Mouse (Mus musculus): ENCODE results near the gene Olfr703. TPM values are rescaled to one million over a fixed set of nuclear protein-coding genes. Genes with fewer than 3 reads are reported as not detected.

Gene Olfr703
- total RNA-seq (2015; ENCODE audit: low replicate concordance) (not detected in 2 replicates), total RNA-seq (2017; ENCODE audit: low replicate concordance) (not detected in 2 replicates)

DNA sequence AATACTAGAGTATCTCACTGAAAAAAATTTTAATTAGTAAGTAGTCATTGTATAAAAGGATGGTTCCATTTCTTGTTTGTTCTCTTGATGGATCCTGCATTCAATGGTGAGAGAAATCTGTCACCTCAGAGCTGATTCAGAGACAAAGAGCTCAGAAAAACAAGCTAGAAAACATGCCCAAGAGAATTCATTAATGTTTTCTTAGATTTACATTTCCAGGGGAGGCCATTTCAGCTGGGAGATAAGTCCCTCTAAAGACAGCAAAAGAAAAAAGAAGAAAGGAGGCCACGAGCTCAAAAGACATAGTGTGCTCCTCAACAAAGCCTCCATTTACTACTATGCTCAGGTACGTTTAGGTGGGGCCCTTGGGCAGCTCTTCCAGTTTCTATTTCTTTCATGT, at the start of gene Olfr703:
Gene Olfr703, plus strand, starts transcription at position 301 of the 400 bp plus-strand sequence.
- no peak for ATAC-seq (replicated peaks; ENCODE audit: low FRiP score, poor library complexity, severe bottlenecking)

- ATAC-seq (replicated peaks; ENCODE audit: low FRiP score, poor library complexity, severe bottlenecking): no peak
Measured at GRCm38 (mm10) chr7:106808734-106809133, 34.4 kb upstream of the Olfr703 start, which contains the start of gene Olfr700. Gene Olfr700 (minus strand): TSS chr7:106808834.

DNA sequence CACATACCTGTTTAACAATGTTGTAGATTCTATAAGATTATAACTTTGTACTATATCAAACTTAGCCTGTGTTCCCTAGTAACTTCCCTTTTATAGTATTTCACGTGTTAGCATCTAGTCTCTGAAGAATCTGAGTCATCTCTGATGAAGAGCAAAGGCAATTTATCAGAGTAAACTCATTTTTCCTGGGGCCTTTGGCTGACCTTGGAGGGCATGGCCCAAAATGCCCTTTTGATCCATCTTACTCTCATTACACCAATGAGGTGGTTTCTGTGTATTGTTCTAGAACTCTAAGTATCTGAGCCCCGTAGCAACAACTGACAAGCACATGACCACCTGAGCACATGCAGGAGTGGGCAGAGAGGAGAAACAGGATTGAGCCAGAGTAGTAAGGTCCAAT, 29.3 kb upstream of the Olfr703 start, which contains the start of gene Olfr701:
Gene Olfr701, plus strand, starts transcription at position 301 of the 400 bp plus-strand sequence.
- ATAC-seq (replicated peaks; ENCODE audit: low FRiP score, poor library complexity, severe bottlenecking): no peak

DNA sequence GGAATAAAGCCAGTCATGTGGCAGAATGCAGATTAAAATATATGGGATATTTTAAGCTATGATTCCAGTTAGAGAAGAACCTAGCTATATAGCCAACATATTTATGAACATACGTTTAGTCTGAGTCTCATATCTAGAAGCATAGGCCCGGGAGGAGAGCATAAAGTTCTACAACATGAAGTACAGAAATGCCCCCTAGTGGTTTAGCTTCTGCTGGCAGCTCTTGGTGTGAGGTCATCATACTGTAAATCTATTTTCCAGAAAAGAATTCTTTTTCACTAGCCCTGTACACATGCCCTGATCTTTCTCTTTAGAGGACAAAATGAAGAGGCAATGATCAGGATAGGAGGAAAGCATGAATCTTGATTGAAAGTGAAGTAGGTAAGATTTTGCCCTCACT, 27.4 kb upstream of the Olfr703 start:
- ATAC-seq (replicated peaks; ENCODE audit: low FRiP score, poor library complexity, severe bottlenecking): no peak

- ATAC-seq (replicated peaks; ENCODE audit: low FRiP score, poor library complexity, severe bottlenecking): no peak
Measured at GRCm38 (mm10) chr7:106818414-106818813, 24.7 kb upstream of the Olfr703 start.

DNA sequence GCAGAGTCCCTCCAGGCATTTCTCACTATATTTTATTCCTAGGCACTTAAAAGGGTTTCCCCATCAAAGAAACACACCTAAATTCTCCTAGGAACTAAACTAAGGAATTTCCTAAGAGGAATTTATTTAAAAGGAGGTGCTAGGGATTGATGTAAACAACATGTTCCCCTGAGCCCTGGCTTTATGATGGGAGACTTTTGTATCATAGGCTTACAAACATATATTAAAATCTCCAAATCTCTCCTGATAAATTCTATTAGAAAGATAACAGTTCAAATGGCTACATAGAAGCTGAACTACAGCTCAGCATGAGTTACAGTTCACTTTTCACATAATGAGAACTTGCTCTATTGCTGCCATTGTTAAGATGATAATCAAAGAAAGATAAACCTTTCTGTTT, 9.4 kb upstream of the Olfr703 start, which contains the start of gene Olfr702:
Gene Olfr702, minus strand, starts transcription at position 101 of the 400 bp plus-strand sequence.
- no peak for ATAC-seq (replicated peaks; ENCODE audit: low FRiP score, poor library complexity, severe bottlenecking)

- ATAC-seq (replicated peaks; ENCODE audit: low FRiP score, poor library complexity, severe bottlenecking): no peak
Measured at GRCm38 (mm10) chr7:106862885-106863284, 19.7 kb downstream of the Olfr703 start, which contains the start of gene Olfr704. Gene Olfr704 (plus strand): TSS chr7:106863185.

- no peak for ATAC-seq (replicated peaks; ENCODE audit: low FRiP score, poor library complexity, severe bottlenecking)
Measured at GRCm38 (mm10) chr7:106876791-106877190, 33.6 kb downstream of the Olfr703 start, which contains the start of gene Olfr705. Gene Olfr705 (minus strand): TSS chr7:106876891.

DNA sequence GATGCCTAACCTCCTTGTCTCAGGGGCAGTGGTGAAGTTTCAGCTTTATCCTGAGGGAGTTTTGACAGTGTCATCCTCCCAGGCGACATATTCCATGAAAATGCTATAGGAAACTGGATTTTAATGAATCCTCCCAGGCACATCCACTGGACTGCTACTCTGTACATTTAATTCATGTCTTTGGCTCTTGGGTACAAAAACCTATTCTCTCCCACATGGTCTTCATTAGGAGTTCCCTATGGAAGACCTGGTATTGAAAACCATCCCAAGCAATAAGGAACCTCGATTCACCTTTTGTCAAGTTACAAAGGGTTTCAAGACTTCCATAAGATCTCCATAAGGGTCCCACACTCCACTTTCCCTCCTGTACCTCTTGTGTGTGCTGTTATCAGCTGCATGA, 44.9 kb downstream of the Olfr703 start, which contains the start of gene Olfr706:
Gene Olfr706, minus strand, starts transcription at position 101 of the 400 bp plus-strand sequence.
- ATAC-seq (replicated peaks; ENCODE audit: low FRiP score, poor library complexity, severe bottlenecking): no peak

Other genes with a start within 250 kb of the Olfr703 start
- not detected in 2 replicates for gene Olfr693, start 162.8 kb upstream of the Olfr703 start, total RNA-seq (2015; ENCODE audit: low replicate concordance)
- gene Olfr693, start 162.8 kb upstream of the Olfr703 start, total RNA-seq (2017; ENCODE audit: low replicate concordance): not detected in 2 replicates
- gene Olfr694, start 151.5 kb upstream of the Olfr703 start, total RNA-seq (2015; ENCODE audit: low replicate concordance): not detected in 2 replicates
- not detected in 2 replicates for gene Olfr694, start 151.5 kb upstream of the Olfr703 start, total RNA-seq (2017; ENCODE audit: low replicate concordance)
- not detected in 2 replicates for gene Olfr695, start 127.0 kb upstream of the Olfr703 start, total RNA-seq (2015; ENCODE audit: low replicate concordance)
- not detected in 2 replicates for gene Olfr695, start 127.0 kb upstream of the Olfr703 start, total RNA-seq (2017; ENCODE audit: low replicate concordance)
- gene Olfr697, start 100.9 kb upstream of the Olfr703 start, total RNA-seq (2015; ENCODE audit: low replicate concordance): not detected in 2 replicates
- not detected in 2 replicates for gene Olfr697, start 100.9 kb upstream of the Olfr703 start, total RNA-seq (2017; ENCODE audit: low replicate concordance)
- not detected in 2 replicates for gene Olfr698, start 88.0 kb upstream of the Olfr703 start, total RNA-seq (2015; ENCODE audit: low replicate concordance)
- gene Olfr698, start 88.0 kb upstream of the Olfr703 start, total RNA-seq (2017; ENCODE audit: low replicate concordance): not detected in 2 replicates
- gene Olfr699, start 50.2 kb upstream of the Olfr703 start, total RNA-seq (2015; ENCODE audit: low replicate concordance): 0.84 TPM in 1 of 2 replicates, not detected in the other
- not detected in 2 replicates for gene Olfr699, start 50.2 kb upstream of the Olfr703 start, total RNA-seq (2017; ENCODE audit: low replicate concordance)
- not detected in 2 replicates for gene Olfr700, start 34.5 kb upstream of the Olfr703 start, total RNA-seq (2015; ENCODE audit: low replicate concordance)
- not detected in 2 replicates for gene Olfr700, start 34.5 kb upstream of the Olfr703 start, total RNA-seq (2017; ENCODE audit: low replicate concordance)
- gene Olfr701, start 29.2 kb upstream of the Olfr703 start, total RNA-seq (2015; ENCODE audit: low replicate concordance): not detected in 2 replicates
- not detected in 2 replicates for gene Olfr701, start 29.2 kb upstream of the Olfr703 start, total RNA-seq (2017; ENCODE audit: low replicate concordance)
- gene Olfr702, start 9.5 kb upstream of the Olfr703 start, total RNA-seq (2015; ENCODE audit: low replicate concordance): not detected in 2 replicates
- not detected in 2 replicates for gene Olfr702, start 9.5 kb upstream of the Olfr703 start, total RNA-seq (2017; ENCODE audit: low replicate concordance)
- gene Olfr704, start 19.8 kb downstream of the Olfr703 start, total RNA-seq (2015; ENCODE audit: low replicate concordance): not detected in 2 replicates
- not detected in 2 replicates for gene Olfr704, start 19.8 kb downstream of the Olfr703 start, total RNA-seq (2017; ENCODE audit: low replicate concordance)
- gene Olfr705, start 33.5 kb downstream of the Olfr703 start, total RNA-seq (2015; ENCODE audit: low replicate concordance): not detected in 2 replicates
- not detected in 2 replicates for gene Olfr705, start 33.5 kb downstream of the Olfr703 start, total RNA-seq (2017; ENCODE audit: low replicate concordance)
- gene Olfr706, start 44.8 kb downstream of the Olfr703 start, total RNA-seq (2015; ENCODE audit: low replicate concordance): not detected in 2 replicates
- not detected in 2 replicates for gene Olfr706, start 44.8 kb downstream of the Olfr703 start, total RNA-seq (2017; ENCODE audit: low replicate concordance)
- gene Olfr707, start 57.9 kb downstream of the Olfr703 start, total RNA-seq (2015; ENCODE audit: low replicate concordance): not detected in 2 replicates
- gene Olfr707, start 57.9 kb downstream of the Olfr703 start, total RNA-seq (2017; ENCODE audit: low replicate concordance): not detected in 2 replicates
- not detected in 2 replicates for gene Olfr1532-ps1, start 64.6 kb downstream of the Olfr703 start, total RNA-seq (2015; ENCODE audit: low replicate concordance)
- not detected in 2 replicates for gene Olfr1532-ps1, start 64.6 kb downstream of the Olfr703 start, total RNA-seq (2017; ENCODE audit: low replicate concordance)
- not detected in 2 replicates for gene Olfr709-ps1, start 88.9 kb downstream of the Olfr703 start, total RNA-seq (2015; ENCODE audit: low replicate concordance)
- gene Olfr709-ps1, start 88.9 kb downstream of the Olfr703 start, total RNA-seq (2017; ENCODE audit: low replicate concordance): not detected in 2 replicates
- not detected in 2 replicates for gene Olfr710, start 105.0 kb downstream of the Olfr703 start, total RNA-seq (2015; ENCODE audit: low replicate concordance)
- not detected in 2 replicates for gene Olfr710, start 105.0 kb downstream of the Olfr703 start, total RNA-seq (2017; ENCODE audit: low replicate concordance)
- not detected in 2 replicates for gene Olfr6, start 120.6 kb downstream of the Olfr703 start, total RNA-seq (2015; ENCODE audit: low replicate concordance)
- not detected in 2 replicates for gene Olfr6, start 120.6 kb downstream of the Olfr703 start, total RNA-seq (2017; ENCODE audit: low replicate concordance)
- not detected in 2 replicates for gene Olfr711, start 132.1 kb downstream of the Olfr703 start, total RNA-seq (2015; ENCODE audit: low replicate concordance)
- gene Olfr711, start 132.1 kb downstream of the Olfr703 start, total RNA-seq (2017; ENCODE audit: low replicate concordance): 0.38 TPM in 1 of 2 replicates, not detected in the other
- gene Olfr2, start 162.7 kb downstream of the Olfr703 start, total RNA-seq (2015; ENCODE audit: low replicate concordance): not detected in 2 replicates
- gene Olfr2, start 162.7 kb downstream of the Olfr703 start, total RNA-seq (2017; ENCODE audit: low replicate concordance): not detected in 2 replicates
- not detected in 2 replicates for gene Olfr713, start 187.8 kb downstream of the Olfr703 start, total RNA-seq (2015; ENCODE audit: low replicate concordance)
- gene Olfr713, start 187.8 kb downstream of the Olfr703 start, total RNA-seq (2017; ENCODE audit: low replicate concordance): not detected in 2 replicates
- not detected in 2 replicates for gene Olfr714, start 227.6 kb downstream of the Olfr703 start, total RNA-seq (2015; ENCODE audit: low replicate concordance)
- not detected in 2 replicates for gene Olfr714, start 227.6 kb downstream of the Olfr703 start, total RNA-seq (2017; ENCODE audit: low replicate concordance)
- not detected in 2 replicates for gene Olfr17, start 249.9 kb downstream of the Olfr703 start, total RNA-seq (2015; ENCODE audit: low replicate concordance)
- not detected in 2 replicates for gene Olfr17, start 249.9 kb downstream of the Olfr703 start, total RNA-seq (2017; ENCODE audit: low replicate concordance)